Mouse (Mus musculus) thymus, adult 2 months (tissue): ENCODE measurements around the gene Bpifb9b. TPM values are rescaled to one million over a fixed set of nuclear protein-coding genes. Genes with fewer than 3 reads are reported as not detected.
"Not testable (repeated sequence)": the region's sequence is repeated elsewhere in the genome, so short reads cannot be mapped to it uniquely, and the experiment has no call there.

ENCODE experiments used
- DNase-seq: peaks from one replicate; pipeline ENCODE4 v3.0.0; 2021
- H3K27ac ChIP-seq: fragments of 200-500 bp; 2 replicates; pipeline ENCODE4 v1.5.1; 2012; ENCODE audit warnings: low read length, control low read depth; ENCODE audit not compliant: control insufficient read depth, insufficient read depth
- H3K27me3 ChIP-seq: fragments of 200-500 bp; 2 replicates; pipeline ENCODE4 v1.6.1; 2012; ENCODE audit warnings: mild to moderate bottlenecking, low read length, moderate library complexity, mixed read lengths; ENCODE audit not compliant: control insufficient read depth, insufficient read depth
- H3K36me3 ChIP-seq: fragments of 200-500 bp; 2 replicates; pipeline ENCODE4 v1.6.1; 2012; ENCODE audit warnings: mild to moderate bottlenecking, low read length, moderate library complexity; ENCODE audit not compliant: control insufficient read depth, insufficient read depth
- H3K4me1 ChIP-seq: fragments of 200-500 bp; replicated peaks from 2 replicates; pipeline ENCODE4 v1.6.1; 2012; ENCODE audit warnings: low read length; ENCODE audit not compliant: control insufficient read depth, insufficient read depth
- H3K4me3 ChIP-seq: fragments of 200-500 bp; 2 replicates; pipeline ENCODE4 v1.5.1; 2012; ENCODE audit warnings: mild to moderate bottlenecking, low read length, control low read depth, moderate library complexity; ENCODE audit not compliant: control insufficient read depth, insufficient read depth
- CTCF ChIP-seq: fragments of 200-500 bp; IDR thresholded peaks from 2 replicates; pipeline ENCODE4 v1.5.1; 2012; ENCODE audit warnings: mild to moderate bottlenecking, control low read depth, low read length, moderate library complexity, borderline replicate concordance; ENCODE audit not compliant: control insufficient read depth, poor library complexity, insufficient read depth; ENCODE audit errors: extremely low read depth
- POLR2A ChIP-seq: fragments of 200-500 bp; IDR thresholded peaks from 2 replicates; pipeline ENCODE4 v1.6.1; 2012; ENCODE audit warnings: mild to moderate bottlenecking, low read length, control low read depth, moderate library complexity; ENCODE audit not compliant: control insufficient read depth, poor library complexity, insufficient read depth; ENCODE audit errors: extremely low read depth
- WGBS: fragments of 180-500 bp; shearing (Covaris S2); methylation state at CpG from one replicate; pipeline ENCODE4 v1.1.7; 2018; 5-methylcytosine and 5-hydroxymethylcytosine counted together
- polyA plus RNA-seq: library from polyadenylated mRNA; depleted of rRNA; stranded (reverse); fragments of >200 nt; gene quantifications from 2 replicates; pipeline ENCODE4 v1.2.3, GENCODE M21; 2012; rRNA removed

Gene Bpifb9b
- 0.26 and 0.36 TPM in 2 replicates for polyA plus RNA-seq

- H3K4me3 ChIP-seq, H3K27me3 ChIP-seq, H3K27ac ChIP-seq, DNase-seq, H3K4me1 ChIP-seq, H3K36me3 ChIP-seq: not testable (repeated sequence)
- WGBS = 90% methylated on average over 4 of the region's 4 CpGs
These were observed at the start of gene Bpifb9b for GRCm38 (mm10) chr2:154306927-154307326. TSS of gene Bpifb9b (plus strand) at chr2:154307227.

DNA sequence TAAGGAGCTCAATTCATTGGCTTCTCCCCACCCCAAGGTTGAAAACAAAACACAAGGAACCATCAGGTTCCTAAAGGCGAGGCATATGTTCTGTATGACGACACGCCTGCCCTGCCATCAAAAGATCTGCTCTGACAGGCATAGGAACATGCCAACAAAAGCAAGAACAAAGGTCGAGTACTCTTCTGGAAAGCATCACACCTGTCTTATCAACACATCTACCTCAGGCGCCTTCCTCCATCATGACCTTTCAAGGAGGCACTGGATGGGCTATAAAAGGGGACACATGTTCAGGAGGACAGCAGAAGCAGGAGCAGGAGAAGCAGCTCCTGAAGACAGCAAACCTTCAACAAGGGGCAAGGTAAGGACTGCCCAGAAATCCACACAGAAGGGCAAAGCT lies 49.5 kb upstream of the Bpifb9b start, which contains the start of gene Bpifb9a:
Gene Bpifb9a, plus strand, starts transcription at position 301 of the 400 bp plus-strand sequence.
- not testable (repeated sequence) for H3K4me1 ChIP-seq, H3K4me3 ChIP-seq, DNase-seq, H3K27me3 ChIP-seq, H3K27ac ChIP-seq, H3K36me3 ChIP-seq
- 84% methylated on average over 5 of the region's 5 CpGs for WGBS

- H3K27me3 ChIP-seq, H3K27ac ChIP-seq, DNase-seq, H3K4me1 ChIP-seq, H3K4me3 ChIP-seq, H3K36me3 ChIP-seq: not testable (repeated sequence)
- 69% methylated on average over 3 of the region's 3 CpGs for WGBS
These were observed 42.6 kb upstream of the Bpifb9b start for GRCm38 (mm10) chr2:154264397-154264796.

DNA sequence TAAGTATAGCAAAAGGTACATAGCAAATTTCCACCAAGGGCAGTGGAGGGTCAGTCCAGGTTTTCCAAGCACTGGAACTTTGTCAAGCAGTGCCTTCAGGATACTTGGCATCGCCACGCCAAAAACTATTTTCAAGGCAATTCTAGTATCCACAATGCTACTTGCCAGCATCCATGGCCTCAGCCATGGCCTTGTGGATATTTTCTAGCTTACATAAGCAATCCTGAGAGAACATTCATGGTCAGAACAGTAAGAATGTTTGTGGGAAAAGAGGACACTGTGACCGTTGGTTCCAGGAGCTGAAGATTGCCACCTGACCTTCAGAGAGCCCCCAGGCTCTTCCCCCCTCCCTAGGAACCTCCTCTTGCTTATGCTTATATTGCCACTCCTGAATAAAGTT lies 15.2 kb upstream of the Bpifb9b start:
- H3K4me3 ChIP-seq, DNase-seq, H3K27ac ChIP-seq, H3K36me3 ChIP-seq, H3K4me1 ChIP-seq, H3K27me3 ChIP-seq: not testable (repeated sequence)
- WGBS = 98% methylated on average over 3 of the region's 3 CpGs

- H3K4me3 ChIP-seq = no peak overlapping the region
- no peak overlapping the region for H3K27ac ChIP-seq
- TF ChIP-seq CTCF (no peak), POLR2A (no peak)
- no peaks in the 10 kb centered on the region for H3K4me1 ChIP-seq
- WGBS = 92% methylated on average over 1 of the region's 1 CpGs
- H3K27me3 ChIP-seq = no peaks in the 10 kb centered on the region
- H3K36me3 ChIP-seq = no peaks in the 10 kb centered on the region
- DNase-seq = no peak
These were observed 14.2 kb upstream of the Bpifb9b start for GRCm38 (mm10) chr2:154292833-154293232.

GRCm38 (mm10) chr2:154294746-154295145 lies 12.3 kb upstream of the Bpifb9b start:
- not testable (repeated sequence) for H3K27me3 ChIP-seq, H3K4me1 ChIP-seq, H3K4me3 ChIP-seq, H3K27ac ChIP-seq, H3K36me3 ChIP-seq
- WGBS = 2% methylated on average over 10 of the region's 10 CpGs
- 0 out of 2 replicates have a peak, but pooled peaks have one; percentile 31 for TF ChIP-seq CTCF
- DNase-seq = peak; percentile 53

DNA sequence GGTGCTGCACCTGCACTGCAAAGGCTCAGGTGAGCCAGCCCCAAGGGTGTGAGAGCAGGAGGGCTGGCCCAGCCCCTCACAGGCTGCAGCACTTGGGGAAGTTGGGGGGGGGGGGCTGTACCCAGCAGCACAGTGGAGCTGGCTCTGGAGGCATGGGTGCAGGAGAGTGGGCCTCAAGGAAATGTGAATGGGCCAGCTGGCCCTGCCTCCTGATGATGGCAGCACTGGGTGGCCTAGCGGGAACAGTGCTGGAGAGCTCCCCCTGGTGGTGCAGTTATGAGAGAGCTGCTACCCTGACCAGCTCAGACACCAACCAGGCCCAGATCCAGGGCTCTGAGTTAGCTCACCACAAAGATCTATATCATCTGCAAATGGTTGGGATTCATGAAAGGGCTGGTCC lies 6.5 kb upstream of the Bpifb9b start:
- Histone ChIP-seq H3K4me1 (no peaks in the 10 kb centered on the region), H3K36me3 (no peaks in the 10 kb centered on the region), H3K27ac (no peak overlapping the region), H3K4me3 (no peak overlapping the region), H3K27me3 (no peaks in the 10 kb centered on the region)
- 6% methylated on average over 1 of the region's 1 CpGs for WGBS
- peak; percentile 84 for DNase-seq
- no peak for TF ChIP-seq POLR2A
- peak; percentile 93 for TF ChIP-seq CTCF

DNA sequence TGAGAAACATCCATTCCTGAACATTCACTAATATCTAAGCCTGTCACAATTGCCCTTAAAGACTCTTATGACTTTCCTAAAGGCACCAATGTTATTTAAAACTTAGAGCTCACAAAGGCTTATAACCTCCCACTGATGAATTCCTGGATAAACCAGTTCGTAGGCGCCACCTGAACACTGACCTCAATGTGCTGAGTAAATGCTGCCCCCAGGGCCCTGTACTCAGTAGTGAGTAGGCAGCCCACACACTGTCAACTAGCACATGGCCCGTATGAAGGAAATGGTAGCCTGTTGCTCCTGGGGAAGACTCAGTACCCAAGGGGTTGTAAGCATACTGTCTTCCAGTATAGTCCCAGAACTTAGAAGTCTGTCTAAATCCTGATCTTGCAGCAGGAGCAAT lies 5.3 kb upstream of the Bpifb9b start:
- TF ChIP-seq CTCF = no peak
- no peak for TF ChIP-seq POLR2A
- no peak overlapping the region for H3K4me3 ChIP-seq
- no peaks in the 10 kb centered on the region for H3K27me3 ChIP-seq
- DNase-seq = no peak
- whole genome bisulfite sequencing = 96% methylated on average over 3 of the region's 3 CpGs
- no peaks in the 10 kb centered on the region for H3K4me1 ChIP-seq
- no peaks in the 10 kb centered on the region for H3K36me3 ChIP-seq
- H3K27ac ChIP-seq = no peak overlapping the region

GRCm38 (mm10) chr2:154304604-154305003 lies 2.4 kb upstream of the Bpifb9b start:
- WGBS = 88% methylated on average over 1 of the region's 3 CpGs
- H3K36me3 ChIP-seq, DNase-seq, H3K27ac ChIP-seq, H3K4me3 ChIP-seq, H3K4me1 ChIP-seq, H3K27me3 ChIP-seq: not testable (repeated sequence)

GRCm38 (mm10) chr2:154313771-154314170 lies 6.7 kb downstream of the Bpifb9b start:
- not testable (repeated sequence) for DNase-seq, H3K36me3 ChIP-seq, H3K27me3 ChIP-seq, H3K4me3 ChIP-seq, H3K27ac ChIP-seq, H3K4me1 ChIP-seq
- 53% methylated on average over 5 of the region's 5 CpGs for WGBS
